Mouse (Mus musculus): ENCODE results near the gene Aldh3b2. TPM values are rescaled to one million over a fixed set of nuclear protein-coding genes. Genes with fewer than 3 reads are reported as not detected.

The Aldh3b2 gene
- polyA plus RNA-seq, 1 experiment from 2014 or later, result 0.14 TPM

- H3K4me2 ChIP-seq, result no peak overlapping the region
- H3K4me3 ChIP-seq, result no peak overlapping the region
- 74% methylated on average over 21 of the region's 21 CpGs for WGBS (ENCODE audit: insufficient replicate concordance)
- no peaks in the 10 kb centered on the region for H3K36me3 ChIP-seq
- no peak overlapping the region for H3K9ac ChIP-seq
- H3K27me3 ChIP-seq (replicated peaks), result peaks cover 21% of the 10 kb centered on the region
- no peak for ATAC-seq
- H3K9me3 ChIP-seq (replicated peaks), result no peaks in the 10 kb centered on the region
- 0 out of 2 replicates have a peak overlapping the region, but pooled peaks have one; percentile 45 for H3K27ac ChIP-seq
- H3K4me1 ChIP-seq, result peaks cover 29% of the 10 kb centered on the region
These were observed 41.7 kb upstream of the Aldh3b2 start for GRCm38 (mm10) chr19:3930262-3931057.

- WGBS (ENCODE audit: insufficient replicate concordance), result 72% methylated on average over 9 of the region's 9 CpGs
- Histone ChIP-seq H3K4me2 (no peak overlapping the region), H3K4me1 (peaks cover 39% of the 10 kb centered on the region), H3K9ac (no peak overlapping the region), H3K27ac (no peak overlapping the region), H3K27me3 (replicated peaks) (peaks cover 33% of the 10 kb centered on the region), H3K36me3 (no peaks in the 10 kb centered on the region), H3K9me3 (replicated peaks) (no peaks in the 10 kb centered on the region), H3K4me3 (no peak overlapping the region)
- no peak for ATAC-seq
These were observed 40.4 kb upstream of the Aldh3b2 start for GRCm38 (mm10) chr19:3931716-3932115.

- 2% methylated on average over 42 of the region's 42 CpGs for WGBS (ENCODE audit: insufficient replicate concordance)
- 0 out of 2 replicates have a peak within 1 kb of the TSS, but pooled peaks have one; percentile 20 for H3K27ac ChIP-seq
- peaks cover 30% of the 10 kb centered on the region for H3K4me1 ChIP-seq
- peak within 1 kb of the TSS; percentile 83 for H3K4me2 ChIP-seq
- peak; percentile 85 for ATAC-seq
- peak within 1 kb of the TSS; percentile 59 for H3K4me3 ChIP-seq
- peak within 1 kb of the TSS; percentile 63 for H3K9ac ChIP-seq
- H3K36me3 ChIP-seq, result no peaks in the 10 kb centered on the region
- peaks cover 33% of the 10 kb centered on the region for H3K27me3 ChIP-seq (replicated peaks)
- no peaks in the 10 kb centered on the region for H3K9me3 ChIP-seq (replicated peaks)
These were observed 36.9 kb upstream of the Aldh3b2 start, which contains the start of gene Unc93b1 for GRCm38 (mm10) chr19:3935032-3935895. Unc93b1 (plus strand) TSS chr19:3935186.

- H3K4me1 ChIP-seq, result peaks cover 24% of the 10 kb centered on the region
- no peaks in the 10 kb centered on the region for H3K9me3 ChIP-seq (replicated peaks)
- peak overlapping the region; percentile 59 for H3K4me3 ChIP-seq
- ATAC-seq, result no peak; the same call in 1 of the 2 replicates
- H3K4me2 ChIP-seq, result peak overlapping the region; percentile 83
- H3K27ac ChIP-seq, result no peak overlapping the region
- peaks cover 33% of the 10 kb centered on the region for H3K27me3 ChIP-seq (replicated peaks)
- 6% methylated on average over 22 of the region's 22 CpGs for WGBS (ENCODE audit: insufficient replicate concordance)
- H3K9ac ChIP-seq, result peak overlapping the region; percentile 63
- H3K36me3 ChIP-seq, result no peaks in the 10 kb centered on the region
These were observed 36.0 kb upstream of the Aldh3b2 start for GRCm38 (mm10) chr19:3935896-3936850.

GRCm38 (mm10) chr19:3942315-3942714 lies 29.8 kb upstream of the Aldh3b2 start:
- H3K27me3 ChIP-seq (replicated peaks), result no peaks in the 10 kb centered on the region
- no peaks in the 10 kb centered on the region for H3K36me3 ChIP-seq
- H3K9me3 ChIP-seq (replicated peaks), result no peaks in the 10 kb centered on the region
- no peak for ATAC-seq
- no peak overlapping the region for H3K9ac ChIP-seq
- H3K4me1 ChIP-seq, result peaks cover 31% of the 10 kb centered on the region
- no peak overlapping the region for H3K4me3 ChIP-seq
- 56% methylated on average over 7 of the region's 7 CpGs for WGBS (ENCODE audit: insufficient replicate concordance)
- H3K4me2 ChIP-seq, result peak overlapping the region; percentile 73
- no peak overlapping the region for H3K27ac ChIP-seq

GRCm38 (mm10) chr19:3942986-3943735 lies 29.0 kb upstream of the Aldh3b2 start:
- 10% methylated on average over 27 of the region's 27 CpGs for WGBS (ENCODE audit: insufficient replicate concordance)
- Histone ChIP-seq H3K4me1 (peaks cover 31% of the 10 kb centered on the region), H3K9ac (peak overlapping the region; percentile 37; the same call in 1 of the 2 replicates), H3K9me3 (replicated peaks) (no peaks in the 10 kb centered on the region), H3K4me2 (peak overlapping the region; percentile 73), H3K4me3 (peak overlapping the region; percentile 49), H3K27me3 (replicated peaks) (no peaks in the 10 kb centered on the region), H3K27ac (no peak overlapping the region), H3K36me3 (no peaks in the 10 kb centered on the region)
- ATAC-seq, result peak; percentile 86

- Histone ChIP-seq H3K27me3 (replicated peaks) (0 out of 2 replicates have a peak, but pooled peaks cover 3% of the 10 kb centered on the region), H3K9me3 (replicated peaks) (no peaks in the 10 kb centered on the region), H3K27ac (no peak overlapping the region), H3K4me1 (peaks cover 31% of the 10 kb centered on the region), H3K9ac (no peak overlapping the region), H3K4me2 (no peak overlapping the region), H3K36me3 (no peaks in the 10 kb centered on the region), H3K4me3 (no peak overlapping the region)
- ATAC-seq, result no peak
- 22% methylated on average over 10 of the region's 10 CpGs for WGBS (ENCODE audit: insufficient replicate concordance)
These were observed 26.1 kb upstream of the Aldh3b2 start for GRCm38 (mm10) chr19:3945872-3946564.

- Histone ChIP-seq H3K27me3 (replicated peaks) (0 out of 2 replicates have a peak, but pooled peaks cover 3% of the 10 kb centered on the region), H3K9me3 (replicated peaks) (no peaks in the 10 kb centered on the region), H3K4me3 (no peak overlapping the region), H3K4me1 (peaks cover 31% of the 10 kb centered on the region), H3K36me3 (no peaks in the 10 kb centered on the region), H3K4me2 (no peak overlapping the region), H3K27ac (no peak overlapping the region), H3K9ac (no peak overlapping the region)
- WGBS (ENCODE audit: insufficient replicate concordance), result 24% methylated on average over 2 of the region's 2 CpGs
- no peak for ATAC-seq
These were observed 25.4 kb upstream of the Aldh3b2 start for GRCm38 (mm10) chr19:3946715-3947114.

- 0 out of 2 replicates have a peak, but pooled peaks cover 3% of the 10 kb centered on the region for H3K27me3 ChIP-seq (replicated peaks)
- H3K27ac ChIP-seq, result no peak overlapping the region
- H3K4me3 ChIP-seq, result no peak overlapping the region
- no peak for ATAC-seq
- no peaks in the 10 kb centered on the region for H3K9me3 ChIP-seq (replicated peaks)
- 58% methylated on average over 3 of the region's 3 CpGs for WGBS (ENCODE audit: insufficient replicate concordance)
- H3K4me1 ChIP-seq, result peaks cover 24% of the 10 kb centered on the region
- H3K9ac ChIP-seq, result no peak overlapping the region
- no peaks in the 10 kb centered on the region for H3K36me3 ChIP-seq
- H3K4me2 ChIP-seq, result no peak overlapping the region
These were observed 24.3 kb upstream of the Aldh3b2 start for GRCm38 (mm10) chr19:3947813-3948212.

- Histone ChIP-seq H3K27me3 (replicated peaks) (0 out of 2 replicates have a peak, but pooled peaks cover 3% of the 10 kb centered on the region), H3K9me3 (replicated peaks) (no peaks in the 10 kb centered on the region), H3K27ac (no peak overlapping the region), H3K4me3 (no peak overlapping the region), H3K9ac (no peak overlapping the region), H3K4me1 (peaks cover 16% of the 10 kb centered on the region), H3K36me3 (no peaks in the 10 kb centered on the region), H3K4me2 (no peak overlapping the region)
- 65% methylated on average over 14 of the region's 14 CpGs for WGBS (ENCODE audit: insufficient replicate concordance)
- no peak for ATAC-seq
These were observed 23.6 kb upstream of the Aldh3b2 start for GRCm38 (mm10) chr19:3948546-3948945.

Data from liver, embryonic 12.5 days (tissue).